Mouse (Mus musculus): ENCODE measurements around the gene Zrsr2. TPM values are rescaled to one million over a fixed set of nuclear protein-coding genes. Genes with fewer than 3 reads are reported as not detected.

The Zrsr2 gene
- polyA plus RNA-seq, 1 experiment from 2014 or later, result 49.1 TPM

DNA sequence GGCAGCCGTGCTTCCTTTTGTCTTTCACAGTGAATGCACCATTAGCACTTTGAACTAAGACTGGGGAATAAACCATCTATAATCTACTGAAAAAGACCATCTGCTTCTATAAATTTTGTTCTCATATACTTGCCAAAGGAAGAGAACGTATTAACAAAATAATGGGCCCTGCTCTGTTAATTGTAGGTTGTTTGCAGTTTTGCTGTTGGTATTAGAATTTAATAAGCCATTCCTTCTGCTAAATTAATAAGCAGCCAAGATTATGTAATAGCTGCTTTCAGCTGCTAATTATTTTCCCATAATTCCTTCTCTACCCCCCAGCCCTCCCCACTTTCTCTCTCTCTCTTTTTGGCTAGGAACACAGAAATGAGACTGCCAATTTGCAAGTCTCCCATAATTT, 51.6 kb downstream of the Zrsr2 start:
- no peaks in the 10 kb centered on the region for H3K4me1 ChIP-seq (ENCODE audit: insufficient read depth, low read length)
- no peak overlapping the region for H3K4me2 ChIP-seq (replicated peaks; ENCODE audit: low read depth, low read length)
- H3K4me3 ChIP-seq (ENCODE audit: low read length), result no peak overlapping the region
- no peaks in the 10 kb centered on the region for H3K36me3 ChIP-seq (ENCODE audit: insufficient read depth, low read length)
- WGBS, result 89% methylated on average over 2 of the region's 2 CpGs
- H3K27ac ChIP-seq (ENCODE audit: low read length), result no peak overlapping the region
- H3K27me3 ChIP-seq (ENCODE audit: insufficient read depth, low read length), result peaks cover 3% of the 10 kb centered on the region; the same call in 1 of the 2 replicates
- no peak for ATAC-seq (ENCODE audit: low FRiP score, low TSS enrichment)
- H3K9me3 ChIP-seq (ENCODE audit: low read length), result 0 out of 2 replicates have a peak, but pooled peaks cover 3% of the 10 kb centered on the region
- no peak overlapping the region for H3K9ac ChIP-seq (replicated peaks; ENCODE audit: low read length)

DNA sequence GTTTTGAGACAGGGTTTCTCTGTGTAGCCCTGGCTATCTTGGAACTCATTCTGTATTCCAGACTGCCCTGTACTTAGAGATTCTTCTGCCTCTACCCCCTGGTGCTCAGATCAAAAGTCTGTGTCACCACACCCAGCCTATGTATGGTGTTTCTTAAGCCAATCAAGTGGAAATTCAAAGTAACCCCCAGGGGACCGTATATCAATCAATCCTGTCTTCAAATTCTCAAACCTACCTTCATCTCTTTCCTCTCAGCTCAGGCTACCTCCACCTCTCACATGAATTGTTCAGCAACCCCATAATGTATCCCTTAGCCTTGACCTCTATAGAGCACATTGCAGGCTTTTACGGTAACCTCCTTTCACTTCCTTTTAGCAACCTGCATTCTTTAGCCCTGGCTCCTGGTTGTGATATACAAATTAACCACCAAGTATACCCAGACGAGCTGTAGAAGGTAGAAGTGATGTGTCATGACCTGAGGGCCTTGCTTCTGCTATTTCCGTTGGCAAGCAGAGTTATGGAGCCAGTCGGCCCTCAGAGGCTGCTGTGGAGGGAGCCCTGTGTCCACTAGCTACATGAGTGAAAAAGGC, 58.9 kb downstream of the Zrsr2 start:
- H3K36me3 ChIP-seq (ENCODE audit: insufficient read depth, low read length), result no peaks in the 10 kb centered on the region
- no peaks in the 10 kb centered on the region for H3K4me1 ChIP-seq (ENCODE audit: insufficient read depth, low read length)
- no peak overlapping the region for H3K27ac ChIP-seq (ENCODE audit: low read length)
- peaks cover 4% of the 10 kb centered on the region; the same call in 1 of the 2 replicates for H3K27me3 ChIP-seq (ENCODE audit: insufficient read depth, low read length)
- 52% methylated on average over 5 of the region's 5 CpGs for WGBS
- H3K9me3 ChIP-seq (ENCODE audit: low read length), result no peaks in the 10 kb centered on the region
- ATAC-seq (ENCODE audit: low FRiP score, low TSS enrichment), result no peak
- no peak overlapping the region for H3K9ac ChIP-seq (replicated peaks; ENCODE audit: low read length)
- no peak overlapping the region for H3K4me2 ChIP-seq (replicated peaks; ENCODE audit: low read depth, low read length)
- no peak overlapping the region for H3K4me3 ChIP-seq (ENCODE audit: low read length)

DNA sequence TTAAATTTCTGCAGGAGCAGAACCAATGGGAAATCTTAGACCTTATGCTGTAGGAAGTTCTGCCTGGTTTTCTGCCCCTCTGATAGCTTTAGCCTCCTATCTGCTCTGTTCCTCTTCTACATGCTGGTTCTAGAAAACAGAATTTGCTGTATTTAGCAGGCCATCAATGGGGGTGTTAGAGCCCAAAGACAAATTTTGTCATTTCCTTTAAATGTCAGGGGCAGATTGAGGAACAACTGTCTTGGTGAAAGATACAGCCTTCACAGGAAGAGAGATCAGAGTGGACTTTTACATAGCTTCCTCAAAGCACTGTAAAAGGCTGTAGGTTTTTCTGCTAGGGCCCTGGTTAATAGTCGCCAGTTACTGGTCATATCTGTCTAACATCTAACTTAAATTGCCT, 61.1 kb downstream of the Zrsr2 start:
- 65% methylated on average over 1 of the region's 1 CpGs for WGBS

DNA sequence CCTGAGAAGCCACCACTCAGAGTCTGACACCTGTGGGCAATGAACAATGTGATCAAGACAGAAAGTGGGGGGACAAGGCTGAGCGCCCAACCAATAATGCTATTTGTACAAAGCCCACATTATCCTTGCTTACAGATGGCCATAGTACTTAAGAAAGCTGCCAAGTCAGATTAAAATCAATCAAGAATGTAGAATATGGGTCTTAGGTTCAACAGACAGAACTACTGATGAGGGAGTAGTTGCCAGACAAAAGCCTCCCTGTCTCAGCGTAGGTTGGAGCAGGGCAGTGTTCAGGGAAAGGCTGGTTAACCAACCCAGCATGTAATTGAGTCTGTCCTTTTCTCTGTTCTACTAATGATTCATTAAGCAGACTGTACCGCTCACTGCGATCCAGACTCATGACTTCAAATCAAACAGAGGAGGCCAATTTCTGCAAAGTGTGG, 72.9 kb downstream of the Zrsr2 start:
- no peak overlapping the region for H3K4me2 ChIP-seq (replicated peaks; ENCODE audit: low read depth, low read length)
- no peak overlapping the region for H3K4me3 ChIP-seq (ENCODE audit: low read length)
- H3K27ac ChIP-seq (ENCODE audit: low read length), result no peak overlapping the region
- peak; percentile 90 for ATAC-seq (ENCODE audit: low FRiP score, low TSS enrichment)
- peaks cover 14% of the 10 kb centered on the region; the same call in 1 of the 2 replicates for H3K27me3 ChIP-seq (ENCODE audit: insufficient read depth, low read length)
- no peaks in the 10 kb centered on the region for H3K4me1 ChIP-seq (ENCODE audit: insufficient read depth, low read length)
- no peak overlapping the region for H3K9ac ChIP-seq (replicated peaks; ENCODE audit: low read length)
- no peaks in the 10 kb centered on the region for H3K36me3 ChIP-seq (ENCODE audit: insufficient read depth, low read length)
- H3K9me3 ChIP-seq (ENCODE audit: low read length), result no peaks in the 10 kb centered on the region
- WGBS, result 69% methylated on average over 4 of the region's 4 CpGs

More for the DNA sequence above, 61.1 kb downstream of the Zrsr2 start:
- Histone ChIP-seq H3K9me3 (ENCODE audit: low read length) (no peaks in the 10 kb centered on the region), H3K4me1 (ENCODE audit: insufficient read depth, low read length) (no peaks in the 10 kb centered on the region), H3K27me3 (ENCODE audit: insufficient read depth, low read length) (peaks cover 4% of the 10 kb centered on the region; the same call in 1 of the 2 replicates), H3K9ac (replicated peaks; ENCODE audit: low read length) (no peak overlapping the region), H3K4me2 (replicated peaks; ENCODE audit: low read depth, low read length) (no peak overlapping the region), H3K36me3 (ENCODE audit: insufficient read depth, low read length) (no peaks in the 10 kb centered on the region), H3K27ac (ENCODE audit: low read length) (no peak overlapping the region), H3K4me3 (ENCODE audit: low read length) (no peak overlapping the region)
- no peak for ATAC-seq (ENCODE audit: low FRiP score, low TSS enrichment)

Other genes starting within 250 kb of the Zrsr2 start
- gene Rnf138rt1, start 197.3 kb downstream of the Zrsr2 start, polyA plus RNA-seq (2015; fragmentation: Nextera tagmentation; extraction: Ambion mirVana), result not detected in 2 replicates
- gene Ap1s2, start 49.6 kb downstream of the Zrsr2 start, polyA plus RNA-seq (2015; fragmentation: Nextera tagmentation; extraction: Ambion mirVana), result 19.8 and 22.3 TPM in 2 replicates
- 2.3 and 2.4 TPM in 2 replicates for gene Car5b, start 69.3 kb upstream of the Zrsr2 start, polyA plus RNA-seq (2015; fragmentation: Nextera tagmentation; extraction: Ambion mirVana)
- gene Siah1b, start 117.8 kb upstream of the Zrsr2 start, polyA plus RNA-seq (2015; fragmentation: Nextera tagmentation; extraction: Ambion mirVana), result 27.8 and 31.8 TPM in 2 replicates
- gene Cltrn, start 130.2 kb upstream of the Zrsr2 start, polyA plus RNA-seq (2015; fragmentation: Nextera tagmentation; extraction: Ambion mirVana), result 131 and 161 TPM in 2 replicates
- 66.1 and 73.0 TPM in 2 replicates for gene Ace2, start 180.7 kb upstream of the Zrsr2 start, polyA plus RNA-seq (2015; fragmentation: Nextera tagmentation; extraction: Ambion mirVana)